Mouse (Mus musculus): ENCODE measurements around the gene Cep70. TPM values are rescaled to one million over a fixed set of nuclear protein-coding genes. Genes with fewer than 3 reads are reported as not detected.
A peak's percentile ranks its signal among the peaks of the same experiment; 100 is the strongest.

Gene Cep70
- 1 to 10 TPM; 5.2 to 5.4 TPM for total RNA-seq (2021)
- long read RNA-seq, experiment 1, partial matches to known transcripts: 0 of 5 reads
- long read RNA-seq, experiment 1, other reads (novel, unspliced or antisense): 3 of 5 reads
- long read RNA-seq, experiment 2, partial matches to known transcripts: 0 of 4 reads
- long read RNA-seq, experiment 2, other reads (novel, unspliced or antisense): 1 of 4 reads

DNA sequence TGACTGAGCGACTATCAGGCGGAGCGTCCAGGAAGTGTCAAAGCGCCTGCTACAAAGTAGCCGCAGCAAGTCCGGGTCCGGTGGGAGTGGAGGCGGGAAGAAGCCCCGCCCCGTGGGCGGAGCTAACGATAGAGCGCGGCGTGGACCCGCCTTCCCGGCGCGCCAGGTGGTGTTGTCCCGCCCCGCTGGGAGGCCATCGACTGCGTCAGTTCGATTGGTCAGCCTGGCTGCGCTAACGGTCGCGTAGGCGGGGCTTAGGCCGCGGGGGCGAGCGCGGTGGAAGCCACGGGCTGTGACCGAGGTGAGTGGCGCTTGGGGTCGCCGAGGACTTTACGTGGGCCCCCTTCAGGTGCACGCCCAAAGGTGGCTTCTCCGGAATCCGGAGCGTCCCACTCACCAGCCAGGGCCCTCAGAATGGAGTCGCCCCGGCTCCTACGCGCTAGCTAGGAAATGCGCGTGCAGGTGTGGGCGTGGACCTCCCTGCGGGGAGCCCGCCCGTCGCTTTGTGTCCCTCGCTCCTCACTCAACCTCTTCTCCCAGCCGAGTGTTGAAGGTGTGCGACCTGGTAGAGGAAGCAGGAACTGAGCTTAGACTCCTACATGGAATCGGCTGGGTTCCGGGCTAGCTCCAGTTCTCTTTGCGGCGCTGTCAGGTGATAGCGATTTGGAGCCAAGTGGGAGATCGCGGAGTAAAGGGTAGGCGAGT is at the start of gene Cep70:
Cep70 (plus strand) TSS at position 178 of the 705 bp plus-strand sequence.
- intact Hi-C loops (cut with DNase I): loop anchor here (2.0 to 10.0 kb wide), 4 partner anchors 134 to 629 kb away; partner anchors contain the start of gene Mras

GRCm38 (mm10) chr9:99212643-99213042 is 30.5 kb upstream of the Cep70 start:
- intact Hi-C loops (cut with DNase I): no loop called here
- DNase-seq: no peak

More for the DNA sequence above, at the start of gene Cep70:
- DNase-seq: peak; percentile 95

DNA sequence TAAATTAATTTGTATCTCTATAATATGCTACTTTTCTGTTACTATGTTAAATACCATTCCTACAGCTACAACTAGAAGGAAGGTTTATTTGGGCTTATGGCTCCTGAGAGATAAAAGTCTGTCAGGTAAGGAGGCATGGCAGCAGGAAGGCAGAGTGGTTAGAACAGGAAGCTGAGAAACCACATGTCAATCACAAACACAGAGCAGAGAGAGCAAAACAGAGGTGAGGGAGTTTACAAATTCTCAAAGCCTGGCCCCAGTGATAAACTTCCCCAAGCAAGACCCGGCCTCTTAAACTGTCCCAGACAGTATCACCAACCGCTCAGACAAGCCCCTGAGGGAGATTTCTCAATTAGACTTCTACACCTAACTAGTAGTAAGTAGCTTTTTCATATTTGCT is 27.0 kb upstream of the Cep70 start:
- DNase-seq: no peak
- intact Hi-C loops (cut with DNase I): no loop called here

- peak; percentile 53 to 63 for DNase-seq
- intact Hi-C loops (cut with DNase I): no loop called here
Measured at GRCm38 (mm10) chr9:99217999-99218719, 25.0 kb upstream of the Cep70 start.

GRCm38 (mm10) chr9:99221636-99222035 is 21.5 kb upstream of the Cep70 start:
- intact Hi-C loops (cut with DNase I): no loop called here
- DNase-seq: no peak

GRCm38 (mm10) chr9:99224583-99224982 is 18.6 kb upstream of the Cep70 start:
- no peak for DNase-seq
- intact Hi-C loops (cut with DNase I): no loop called here

- intact Hi-C loops (cut with DNase I): no loop called here
- no peak for DNase-seq
Measured at GRCm38 (mm10) chr9:99229450-99229849, 13.7 kb upstream of the Cep70 start.

DNA sequence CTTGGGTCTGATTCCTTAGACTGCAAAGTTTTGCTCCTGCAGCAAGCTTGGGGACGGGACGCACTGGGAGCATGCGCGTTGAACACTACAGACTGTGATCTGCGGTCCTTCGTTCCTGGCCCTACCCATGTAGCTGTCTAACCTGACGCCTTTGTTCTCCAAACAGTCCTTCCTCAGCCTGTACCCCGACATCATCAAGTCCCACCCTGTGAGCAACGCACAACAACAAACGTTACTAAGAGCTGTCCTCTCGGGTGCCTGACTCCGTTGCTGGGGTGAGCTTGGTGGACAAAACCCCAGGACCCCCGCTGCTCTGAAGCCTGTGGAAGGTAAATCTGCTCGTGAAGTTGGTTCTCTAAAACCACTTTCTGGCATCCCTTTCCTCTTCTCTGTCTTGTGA is 6.0 kb upstream of the Cep70 start, which contains the start of gene Faiml:
Faiml (minus strand) TSS at position 101 of the 400 bp plus-strand sequence.
- DNase-seq: no peak
- intact Hi-C loops (cut with DNase I): no loop called here

DNA sequence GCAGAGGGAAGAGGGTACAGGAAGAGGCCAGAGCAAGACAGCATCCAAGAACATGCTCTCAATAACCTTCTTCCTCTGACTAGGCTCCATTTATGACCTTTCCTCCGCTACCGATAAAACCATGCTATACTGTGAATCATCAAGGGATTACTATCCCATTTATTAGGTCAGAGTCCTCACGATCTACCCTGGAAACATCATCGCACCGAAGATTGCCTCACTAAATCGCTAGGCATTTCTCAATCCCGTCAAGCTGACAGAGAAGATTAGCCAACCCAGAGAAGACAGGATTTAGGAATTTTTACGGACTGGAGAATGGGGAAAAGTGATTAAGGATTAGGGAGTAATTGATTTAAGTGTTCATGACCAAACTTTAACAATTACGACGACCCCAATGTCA is 4.9 kb upstream of the Cep70 start:
- DNase-seq: no peak
- intact Hi-C loops (cut with DNase I): no loop called here

DNA sequence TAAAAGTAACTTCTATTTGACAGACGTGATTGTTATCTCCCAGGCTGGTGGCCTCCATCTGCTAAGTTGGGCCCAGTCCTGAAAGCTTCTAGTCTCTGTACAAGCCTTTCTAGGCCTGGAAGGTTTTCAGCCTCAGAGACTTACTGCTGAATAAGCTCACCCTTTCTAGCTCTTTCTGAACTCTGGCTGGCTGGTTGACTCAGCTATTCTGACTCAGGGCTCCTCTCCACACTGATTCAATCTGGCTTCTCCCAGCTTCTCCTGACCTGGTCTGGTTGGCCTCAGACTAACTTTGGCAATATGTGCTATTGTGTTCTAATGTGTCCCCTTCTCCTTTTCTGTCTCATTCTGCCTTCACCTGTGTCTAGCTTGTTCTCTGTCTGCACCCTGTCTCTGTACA is 3.9 kb upstream of the Cep70 start:
- intact Hi-C loops (cut with DNase I): no loop called here
- no peak for DNase-seq

GRCm38 (mm10) chr9:99240571-99240970 is 2.6 kb upstream of the Cep70 start:
- DNase-seq: no peak
- intact Hi-C loops (cut with DNase I): loop anchor here (5.0 to 10.0 kb wide), 3 partner anchors 137 to 626 kb away; partner anchors contain the start of gene Mras

GRCm38 (mm10) chr9:99242035-99242434 is 1.1 kb upstream of the Cep70 start:
- DNase-seq: peak; percentile 61 to 70
- intact Hi-C loops (cut with DNase I): loop anchor here (1.0 to 10.0 kb wide), 6 partner anchors 102 to 627 kb away; partner anchors contain the start of genes Mras and Pik3cb

DNA sequence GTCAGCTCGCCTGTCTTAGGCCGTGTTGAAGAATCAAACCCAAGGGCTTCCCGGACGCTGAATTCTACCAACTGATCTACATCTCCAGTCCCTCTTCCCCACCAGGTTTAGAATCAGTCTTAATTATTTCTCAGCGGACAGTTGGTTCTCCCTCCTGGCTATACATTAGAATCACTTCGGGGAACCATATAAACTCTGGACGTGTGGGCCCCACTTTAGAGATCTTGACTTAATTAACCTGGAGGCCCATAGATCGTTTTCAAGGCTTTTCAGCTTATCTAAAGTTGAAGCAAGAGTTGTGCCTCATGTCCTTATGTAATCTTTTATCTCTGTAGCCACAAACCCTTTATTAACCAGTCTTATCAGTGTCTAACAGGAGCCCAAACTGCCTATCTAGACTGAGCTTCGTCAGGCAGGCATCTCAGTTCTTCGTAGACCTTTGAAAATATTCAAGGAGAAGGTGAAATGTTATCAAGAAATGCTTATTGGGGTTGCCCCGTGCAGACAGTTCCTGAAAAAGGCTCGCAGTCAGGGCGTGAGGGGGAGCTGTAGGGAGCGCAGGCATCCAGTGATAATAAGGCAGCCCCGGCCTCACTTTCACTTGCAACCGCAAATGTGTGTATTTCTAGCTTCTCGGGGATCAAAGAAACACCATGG is 506 bp upstream of the Cep70 start:
- no peak for DNase-seq
- intact Hi-C loops (cut with DNase I): loop anchor here (1.0 to 10.0 kb wide), 6 partner anchors 102 to 628 kb away; partner anchors contain the start of genes Mras and Pik3cb

DNA sequence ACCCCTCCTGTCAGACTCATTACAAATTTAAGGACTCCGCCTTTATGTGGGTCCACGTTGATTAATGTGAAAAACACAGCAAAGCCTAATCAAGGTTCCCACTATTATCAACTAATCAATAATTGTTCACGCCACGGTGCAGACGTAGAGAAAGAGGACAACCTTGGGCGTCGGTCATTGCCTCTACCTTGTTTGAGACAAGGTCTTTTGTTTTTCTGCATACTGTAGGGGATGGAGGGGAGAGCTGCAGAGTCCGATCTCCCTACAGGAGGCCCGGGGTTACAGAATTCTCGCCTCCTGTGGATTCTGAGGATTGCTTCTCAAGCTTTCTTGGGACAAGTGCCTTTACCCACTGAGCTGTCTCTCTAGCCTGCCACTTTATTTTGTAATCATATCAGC is 727 bp downstream of the Cep70 start:
- intact Hi-C loops (cut with DNase I): loop anchor here (2.0 to 10.0 kb wide), 4 partner anchors 133 to 629 kb away; partner anchors contain the start of gene Mras
- DNase-seq: no peak

DNA sequence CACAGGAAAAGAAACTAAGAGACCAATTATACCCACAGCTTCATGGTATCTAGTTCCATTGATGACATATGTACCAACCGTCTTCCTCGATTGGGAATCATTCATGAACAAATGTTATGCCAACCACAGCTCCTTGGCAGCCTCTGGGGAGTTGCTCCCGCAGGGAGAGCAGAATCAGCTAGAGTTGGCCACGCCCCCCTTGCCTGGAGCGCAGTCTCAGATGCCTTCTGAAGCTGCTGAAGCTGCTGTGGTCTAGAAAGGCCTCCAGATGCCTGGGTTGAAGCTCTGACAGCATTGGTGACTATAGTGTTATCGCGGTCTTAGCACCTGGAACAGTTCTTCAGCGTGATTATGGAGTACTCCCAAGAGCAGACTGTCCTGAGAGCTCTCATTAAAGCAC is 5.1 kb downstream of the Cep70 start:
- intact Hi-C loops (cut with DNase I): loop anchor here (10.0 kb wide), 1 partner anchor 634 kb away; no protein-coding TSS in a partner anchor
- no peak for DNase-seq

DNA sequence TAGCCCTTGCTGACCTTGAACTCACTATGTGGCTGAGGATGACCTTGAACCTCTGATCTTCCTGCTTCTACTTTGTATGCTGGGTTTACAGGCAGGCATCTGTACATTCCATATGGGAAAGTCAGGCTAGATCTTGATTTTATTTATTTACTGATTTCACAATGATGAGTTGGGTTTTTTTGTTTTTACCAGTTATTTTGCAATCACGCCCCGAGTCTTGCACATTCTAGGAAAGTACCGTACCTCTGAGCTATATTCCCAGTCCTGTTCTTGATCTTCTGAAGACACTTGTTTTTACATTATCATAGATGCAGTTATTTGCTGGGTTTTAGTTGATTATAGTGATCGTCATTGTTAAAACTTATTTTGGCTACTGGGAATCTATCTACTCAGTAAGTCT is 5.7 kb downstream of the Cep70 start:
- DNase-seq: no peak
- intact Hi-C loops (cut with DNase I): loop anchor here (10.0 kb wide), 1 partner anchor 634 kb away; no protein-coding TSS in a partner anchor

- intact Hi-C loops (cut with DNase I): no loop called here
Measured at GRCm38 (mm10) chr9:99253861-99254260, 10.7 kb downstream of the Cep70 start.

DNA sequence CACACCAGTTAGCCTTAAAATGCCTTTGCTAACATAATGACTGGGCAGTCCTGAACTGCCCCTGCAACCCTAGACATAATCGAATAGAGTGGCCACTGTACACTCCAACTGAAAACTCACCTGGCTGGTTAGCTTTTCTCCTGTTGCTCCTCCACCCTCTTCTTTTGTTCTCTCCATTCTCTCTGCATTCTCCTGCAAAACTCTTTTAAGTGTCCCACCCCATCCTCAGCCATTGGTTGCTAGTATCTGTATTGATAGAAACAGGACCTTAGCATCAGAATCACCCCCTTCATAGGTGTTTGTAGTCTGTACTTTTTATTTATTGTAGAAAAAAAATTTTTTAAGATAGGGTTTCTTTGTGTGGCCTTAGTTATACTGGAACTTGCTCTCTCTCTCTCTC is 13.0 kb downstream of the Cep70 start:
- DNase-seq: no peak
- intact Hi-C loops (cut with DNase I): no loop called here

More at GRCm38 (mm10) chr9:99253861-99254260, 10.7 kb downstream of the Cep70 start:
- DNase-seq: no peak

DNA sequence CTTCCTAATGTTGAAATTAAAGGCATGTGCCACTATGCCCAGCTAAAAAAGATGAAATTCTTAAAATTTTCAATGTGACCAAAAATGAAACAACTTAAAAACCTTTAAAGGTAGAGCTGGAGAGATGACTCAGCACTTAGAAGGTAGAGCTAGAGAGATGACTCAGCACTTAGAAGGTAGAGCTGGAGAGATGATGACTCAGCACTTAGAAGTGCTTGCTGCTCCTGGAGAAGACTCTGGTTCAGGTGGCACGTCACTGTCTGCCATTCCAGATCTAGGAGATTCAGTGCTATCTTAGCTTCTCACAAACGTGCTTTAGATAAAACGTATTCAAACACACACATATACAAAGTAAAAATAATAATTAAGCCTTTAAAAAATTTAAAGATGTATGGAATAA is 13.7 kb downstream of the Cep70 start:
- intact Hi-C loops (cut with DNase I): no loop called here

DNA sequence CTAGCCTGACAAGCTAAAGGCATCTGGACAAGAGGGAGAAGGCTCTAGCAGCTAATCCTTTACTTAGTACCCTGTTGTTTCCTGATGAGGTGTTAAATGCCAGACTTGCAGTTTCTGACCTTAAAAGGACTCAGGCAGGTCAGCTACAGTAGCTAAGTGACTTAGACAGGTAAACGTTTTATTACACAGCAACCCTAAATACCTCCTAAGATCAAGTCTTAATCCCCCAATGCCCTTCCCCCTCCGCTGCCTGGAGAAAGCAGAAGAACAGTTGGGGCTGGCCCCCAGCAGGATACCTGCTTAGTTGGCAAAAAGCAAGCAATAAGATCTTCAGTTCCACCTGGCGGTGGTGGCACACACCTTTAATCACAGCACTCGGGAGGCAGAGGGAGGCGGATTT is 15.7 kb downstream of the Cep70 start:
- intact Hi-C loops (cut with DNase I): no loop called here
- no peak for DNase-seq

More for the DNA sequence above, 13.7 kb downstream of the Cep70 start:
- no peak for DNase-seq
